Mouse (Mus musculus) hindlimb bud, embryonic 11.5 days (tissue): ENCODE measurements around the gene Shc2.
A peak's percentile ranks its signal among the peaks of the same experiment; 100 is the strongest.

ENCODE experiments used
- DNase-seq: peaks from one replicate; pipeline ENCODE4 v3.0.0-alpha.2; 2012; ENCODE audit warnings: low read depth, low spot score; ENCODE audit errors: extremely low spot score

The Shc2 gene

DNA sequence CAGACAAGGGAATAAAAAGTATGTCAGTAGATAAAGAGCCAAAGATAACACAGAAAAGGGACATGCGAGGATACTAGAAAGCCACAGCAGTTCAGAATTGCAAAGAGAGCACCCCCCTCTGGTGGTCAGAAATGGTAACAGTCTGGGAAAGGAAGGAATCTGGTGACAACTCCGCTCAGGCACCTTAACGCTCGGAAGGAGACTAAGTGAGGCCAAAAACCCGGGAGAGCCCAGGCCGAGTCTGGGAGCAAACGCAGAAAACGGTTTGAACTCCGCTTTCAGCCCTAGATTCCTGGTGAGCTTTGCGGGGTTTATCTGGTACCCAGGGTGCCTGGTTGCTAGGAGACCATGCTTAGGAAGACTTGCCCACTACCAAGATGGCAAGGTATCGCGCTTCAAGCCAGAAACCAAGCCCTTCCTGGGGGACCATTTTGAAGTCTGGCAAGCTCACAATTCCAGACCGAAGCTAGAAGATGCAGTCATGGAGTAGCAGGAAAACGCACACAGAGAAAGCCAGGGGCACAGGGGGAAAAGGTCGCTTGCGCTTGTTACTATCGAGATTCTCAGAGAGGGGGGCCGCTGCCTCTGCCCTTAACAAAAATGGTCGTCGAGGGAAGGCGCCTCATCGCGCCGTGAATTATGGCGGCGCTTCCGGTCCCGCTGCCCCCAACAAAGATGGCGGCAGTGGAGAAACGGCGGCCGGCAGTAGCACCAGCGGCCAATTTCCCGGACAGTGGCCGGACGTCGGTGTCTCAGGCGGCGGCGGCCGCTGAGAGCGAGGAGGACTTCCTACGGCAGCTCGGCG lies 31.3 kb upstream of the Shc2 start, which contains the start of gene Tpgs1:
Tpgs1 (plus strand) TSS at position 599 of the 805 bp plus-strand sequence.
- peak; percentile 86 for DNase-seq

DNA sequence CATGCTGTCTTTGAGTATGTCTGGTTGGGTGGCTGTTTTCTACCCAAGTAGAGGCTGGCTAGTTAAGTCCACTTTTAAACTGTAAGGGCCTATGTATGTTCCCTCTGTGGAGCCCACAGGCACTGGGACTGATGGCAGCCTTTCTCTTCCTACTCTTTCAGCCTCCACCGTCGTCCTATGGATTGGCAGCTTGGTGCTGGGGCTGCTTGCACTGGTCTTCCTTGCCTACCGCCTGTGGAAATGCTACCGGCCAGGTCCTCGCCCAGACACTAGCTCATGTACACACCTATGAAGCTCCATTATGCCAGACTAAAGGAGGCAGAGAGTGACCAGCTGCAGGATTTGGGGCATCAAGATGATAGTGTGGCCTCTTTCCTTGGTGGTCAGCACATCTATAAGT lies 30.4 kb upstream of the Shc2 start:
- DNase-seq, result no peak

DNA sequence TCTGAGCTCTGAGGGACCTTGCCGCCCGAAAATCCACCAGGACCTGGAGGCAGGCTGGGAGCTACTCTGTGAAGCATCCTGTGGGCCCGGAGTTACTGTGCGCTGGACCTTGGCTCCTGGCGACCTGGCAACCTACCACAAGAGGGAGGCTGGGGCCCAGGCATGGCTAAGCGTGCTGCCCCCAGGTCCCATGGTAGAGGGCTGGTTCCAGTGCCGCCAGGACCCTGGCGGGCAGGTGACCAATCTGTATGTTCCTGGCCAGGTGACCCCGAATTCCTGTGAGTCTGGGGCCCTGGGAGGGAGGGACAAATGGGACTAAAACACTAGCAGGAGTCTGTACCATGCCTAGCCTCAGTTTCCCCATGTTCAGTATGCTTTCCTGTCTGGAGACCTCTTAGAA lies 28.8 kb upstream of the Shc2 start:
- DNase-seq, result no peak

DNA sequence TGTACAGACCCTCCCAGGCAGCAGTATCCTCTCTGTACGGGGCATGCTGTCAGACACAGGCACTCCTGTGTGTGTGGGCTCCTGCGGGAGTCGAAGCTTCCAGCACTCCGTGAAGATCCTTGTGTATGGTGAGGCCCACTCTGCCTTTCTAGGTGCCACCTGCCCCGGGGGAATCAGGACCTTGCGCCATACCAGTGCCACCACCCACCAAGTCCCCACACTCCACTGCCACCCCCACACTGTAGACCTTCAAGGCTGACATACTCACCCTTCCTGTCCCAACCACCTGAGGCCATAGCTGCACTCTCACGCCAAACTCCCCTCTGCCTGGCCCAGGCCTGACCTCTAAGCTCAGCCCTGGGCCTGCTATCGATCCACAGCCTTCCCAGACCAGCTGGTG lies 27.3 kb upstream of the Shc2 start:
- no peak for DNase-seq

DNA sequence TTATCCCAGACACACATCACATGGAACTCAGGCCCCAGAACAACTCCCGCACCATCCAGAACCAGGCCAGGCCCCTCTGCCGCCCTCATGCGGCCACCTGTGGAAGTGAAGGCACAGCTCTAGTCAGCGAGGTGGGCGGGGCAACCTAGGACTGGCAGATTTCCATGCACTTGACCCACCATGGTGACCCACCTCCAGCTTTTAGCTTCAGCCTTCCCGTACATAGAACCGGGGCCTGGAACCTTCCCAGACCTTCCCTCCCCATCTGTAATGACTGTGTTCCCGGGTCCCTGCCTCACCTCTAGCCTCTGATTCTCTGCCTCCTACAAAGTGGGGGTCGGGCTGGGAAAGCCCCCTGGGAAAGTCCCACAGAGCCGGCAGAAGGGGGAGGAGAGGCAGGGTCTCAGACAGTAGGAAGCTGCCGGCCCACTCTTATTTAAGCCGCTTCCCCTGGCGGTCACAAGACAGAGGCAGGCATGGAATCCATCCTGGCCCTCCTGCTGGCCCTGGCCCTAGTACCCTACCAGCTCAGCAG lies 26.5 kb upstream of the Shc2 start, which contains the start of gene Madcam1:
Madcam1 (plus strand) TSS at position 429 of the 535 bp plus-strand sequence.
- DNase-seq, result peak; percentile 26

DNA sequence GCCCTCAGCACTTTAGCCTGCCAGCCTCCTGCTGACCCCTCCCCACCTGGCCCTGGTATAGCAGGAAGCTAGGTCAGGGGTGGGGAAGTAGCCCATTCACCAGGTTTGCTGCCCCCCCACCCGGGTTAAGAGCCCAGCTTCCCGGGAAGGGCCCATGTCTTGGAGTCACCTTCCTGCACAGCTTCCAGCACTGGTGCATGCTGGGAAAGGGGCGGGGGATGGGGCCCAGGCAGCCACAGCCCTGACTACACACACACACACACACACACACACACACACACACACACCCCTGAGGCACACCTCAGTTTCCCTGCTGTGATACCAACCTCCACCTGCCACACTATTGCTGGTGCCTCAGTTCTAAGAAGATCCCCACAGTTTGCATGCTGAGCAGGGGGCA lies 24.1 kb upstream of the Shc2 start:
- DNase-seq, result no peak

DNA sequence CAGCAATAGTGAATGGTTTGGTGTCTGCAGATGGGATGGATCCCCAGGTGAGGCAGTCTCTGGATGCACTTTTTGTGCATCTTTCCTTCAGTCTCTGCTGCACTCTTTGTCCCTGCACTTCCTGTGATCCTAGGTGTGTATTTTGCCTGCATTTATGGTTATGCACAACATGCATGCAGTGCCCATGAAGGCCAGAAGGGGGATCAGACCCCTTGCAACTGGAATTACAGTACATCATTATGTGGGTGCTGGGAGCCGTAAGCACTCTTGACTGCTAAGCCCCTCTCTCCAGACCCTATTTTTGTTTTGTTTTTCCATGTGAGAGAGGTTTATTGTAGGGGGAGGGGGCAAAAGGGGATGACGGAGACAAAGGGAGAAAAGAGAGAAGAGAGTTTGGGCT lies 22.6 kb upstream of the Shc2 start:
- no peak for DNase-seq

DNA sequence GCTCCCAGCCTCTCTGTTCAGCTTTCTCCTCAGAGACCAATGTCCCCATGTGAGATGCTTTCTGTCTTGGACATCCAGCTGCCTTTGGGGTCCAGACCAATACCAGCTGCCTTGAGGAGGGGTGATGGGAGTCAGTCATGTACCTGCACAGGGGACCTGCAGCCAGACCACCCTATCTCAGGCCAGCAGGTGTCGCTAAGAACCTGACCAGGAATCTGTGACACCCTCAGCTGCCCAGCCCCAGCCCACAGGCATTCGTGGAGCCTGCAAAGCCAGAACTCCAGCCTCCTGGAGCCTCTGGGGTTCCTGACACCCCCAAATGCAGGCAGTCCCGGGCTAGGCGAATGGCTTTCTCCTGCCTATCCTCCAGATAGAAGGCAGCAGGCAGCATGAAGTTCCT lies 21.1 kb upstream of the Shc2 start:
- DNase-seq, result no peak

DNA sequence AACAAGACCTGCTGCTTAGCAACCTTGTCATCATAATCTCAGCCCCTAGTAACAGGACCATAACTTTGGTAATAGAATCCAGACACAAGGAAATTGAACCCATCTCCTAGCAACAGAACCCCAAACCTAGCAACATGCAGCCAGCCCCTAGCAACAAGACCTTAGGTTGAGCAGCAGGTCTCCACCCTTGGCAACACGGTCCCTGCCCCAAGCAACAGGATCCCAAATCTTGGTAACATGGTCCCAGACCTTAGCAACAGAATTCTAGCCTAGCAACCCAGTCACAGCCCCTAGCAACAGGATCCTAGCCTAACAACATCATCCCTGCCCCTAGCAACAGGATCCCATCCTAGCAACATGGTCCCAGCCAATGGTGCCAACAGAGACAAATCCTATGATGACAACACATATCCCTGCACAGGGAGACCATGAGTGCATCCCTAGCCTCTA lies 17.3 kb upstream of the Shc2 start:
- DNase-seq, result peak; percentile 58

DNA sequence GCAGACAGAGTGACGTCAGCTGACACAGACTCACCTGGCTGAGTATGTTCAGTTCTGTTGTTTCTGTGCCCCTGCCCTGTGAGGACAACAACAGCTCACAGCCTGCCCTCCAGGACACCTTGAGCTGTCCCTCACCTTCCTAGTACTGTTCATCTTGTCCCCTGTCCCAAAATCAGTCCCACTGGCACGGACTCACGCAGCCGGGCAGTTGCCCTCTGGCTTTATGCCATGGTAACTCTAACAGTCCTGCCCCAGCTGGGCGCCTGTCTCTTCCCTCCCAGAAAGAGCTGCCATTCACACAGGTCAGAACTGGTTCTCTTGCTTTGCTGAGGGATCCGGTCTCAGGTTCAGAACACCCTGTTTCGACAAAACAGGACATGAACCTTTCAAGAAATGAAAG lies 15.1 kb upstream of the Shc2 start:
- no peak for DNase-seq

DNA sequence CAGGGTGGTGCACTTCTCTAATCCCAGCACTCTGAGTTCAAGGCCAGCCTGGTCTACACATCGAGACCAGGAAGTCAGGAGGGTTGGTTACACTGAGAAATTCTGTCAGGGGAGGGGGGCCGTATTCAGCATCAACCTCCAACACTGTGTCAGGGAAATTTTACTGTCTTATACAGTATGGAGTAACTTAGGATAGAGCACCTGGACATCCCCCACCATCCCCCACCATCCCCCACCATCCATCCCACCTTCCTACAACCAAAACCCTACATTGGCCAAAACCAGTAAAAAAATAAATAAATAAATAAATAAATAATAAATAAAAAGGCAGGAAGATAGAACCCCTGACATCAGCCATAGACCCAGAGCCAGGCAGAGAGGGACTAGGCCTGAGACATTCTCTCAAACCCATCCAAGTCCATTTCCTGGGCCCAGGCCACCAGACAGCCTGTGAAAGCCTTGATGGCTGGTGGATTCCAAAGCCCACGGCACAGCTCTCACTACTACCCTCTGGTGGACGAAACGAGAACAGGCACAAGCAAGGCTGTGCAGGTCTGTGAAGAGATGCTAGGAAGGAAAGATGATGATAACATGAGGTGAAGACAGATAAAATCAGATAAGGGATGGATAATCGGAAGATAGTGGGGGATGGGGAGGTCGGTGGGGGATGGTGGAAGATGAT lies 11.5 kb upstream of the Shc2 start:
- peak; percentile 64 for DNase-seq

DNA sequence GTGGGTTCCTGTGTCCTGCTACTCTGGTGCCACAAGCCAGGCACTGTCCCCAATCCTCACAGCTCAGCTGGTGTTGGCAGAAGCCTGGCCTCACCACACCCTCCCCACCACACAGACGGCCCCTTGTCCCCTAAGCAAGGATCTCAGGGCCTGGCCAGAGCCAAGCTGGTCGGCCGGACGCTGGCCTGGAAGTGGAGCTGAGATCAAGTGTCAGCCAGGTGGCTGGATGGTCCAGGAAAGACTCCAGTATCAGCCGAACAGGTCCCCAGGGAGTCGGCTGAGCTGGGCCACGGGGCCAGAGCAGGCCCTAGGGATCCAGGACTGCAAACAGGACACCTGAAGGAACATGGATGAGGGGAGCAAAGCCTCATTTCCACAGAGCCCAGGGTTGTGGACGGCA lies 8.0 kb upstream of the Shc2 start, which contains the start of gene Odf3l2:
Odf3l2 (minus strand) TSS at position 28 of the 400 bp plus-strand sequence.
- DNase-seq, result no peak

DNA sequence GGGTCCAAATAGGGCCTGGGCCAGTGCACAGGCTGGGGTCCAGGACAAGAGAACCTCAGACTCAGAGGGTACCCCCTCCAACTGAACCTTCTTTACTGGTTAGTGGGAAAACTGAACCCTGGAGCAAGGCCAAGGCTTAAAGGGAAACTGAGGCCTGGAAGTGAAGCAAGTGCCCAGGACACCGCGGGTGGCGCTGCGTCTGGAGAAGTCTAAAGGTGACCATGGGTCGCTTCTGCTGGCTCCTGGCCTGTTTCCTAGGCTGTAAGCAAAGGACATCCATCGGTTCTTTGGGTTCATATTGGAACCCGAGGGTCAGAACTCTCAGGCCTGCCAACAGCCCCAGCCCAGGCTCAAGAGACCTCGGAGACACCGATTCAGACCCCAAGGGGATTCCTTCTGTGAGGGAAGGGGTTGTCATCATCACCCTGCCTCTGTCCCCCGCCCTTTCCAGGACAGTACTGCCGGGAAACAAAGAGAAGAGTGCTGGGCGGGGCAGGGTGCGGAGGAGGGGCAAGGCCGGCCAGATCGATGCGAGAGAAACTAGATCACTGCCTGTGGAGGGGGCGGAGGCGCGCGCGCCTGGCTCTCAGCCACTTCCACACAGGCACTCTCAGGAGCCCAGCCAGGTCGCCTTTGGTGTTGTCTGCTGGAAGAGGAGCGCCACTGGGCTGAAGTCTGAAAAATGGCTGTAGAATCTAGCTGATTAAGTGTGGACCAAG lies 927 bp upstream of the Shc2 start:
- no peak for DNase-seq

DNA sequence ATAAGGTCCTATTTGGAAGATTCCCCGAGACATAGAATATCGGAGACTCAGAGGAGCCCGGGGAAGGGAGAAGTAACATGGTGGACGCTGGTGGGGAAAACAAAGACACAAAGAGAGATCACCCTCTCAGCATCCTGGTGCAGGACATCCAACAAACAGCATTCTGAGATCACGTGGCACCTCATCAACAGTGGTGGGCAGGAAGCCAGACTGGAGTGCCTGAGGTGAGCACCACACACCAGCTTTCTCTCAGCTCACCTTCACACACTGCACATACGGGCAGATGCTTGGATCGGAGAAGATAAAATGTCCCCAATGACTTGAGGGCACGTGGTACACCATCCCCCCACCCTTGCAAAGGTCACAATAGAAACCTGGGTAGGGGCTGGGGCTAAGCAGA lies 1.4 kb downstream of the Shc2 start:
- DNase-seq, result no peak

DNA sequence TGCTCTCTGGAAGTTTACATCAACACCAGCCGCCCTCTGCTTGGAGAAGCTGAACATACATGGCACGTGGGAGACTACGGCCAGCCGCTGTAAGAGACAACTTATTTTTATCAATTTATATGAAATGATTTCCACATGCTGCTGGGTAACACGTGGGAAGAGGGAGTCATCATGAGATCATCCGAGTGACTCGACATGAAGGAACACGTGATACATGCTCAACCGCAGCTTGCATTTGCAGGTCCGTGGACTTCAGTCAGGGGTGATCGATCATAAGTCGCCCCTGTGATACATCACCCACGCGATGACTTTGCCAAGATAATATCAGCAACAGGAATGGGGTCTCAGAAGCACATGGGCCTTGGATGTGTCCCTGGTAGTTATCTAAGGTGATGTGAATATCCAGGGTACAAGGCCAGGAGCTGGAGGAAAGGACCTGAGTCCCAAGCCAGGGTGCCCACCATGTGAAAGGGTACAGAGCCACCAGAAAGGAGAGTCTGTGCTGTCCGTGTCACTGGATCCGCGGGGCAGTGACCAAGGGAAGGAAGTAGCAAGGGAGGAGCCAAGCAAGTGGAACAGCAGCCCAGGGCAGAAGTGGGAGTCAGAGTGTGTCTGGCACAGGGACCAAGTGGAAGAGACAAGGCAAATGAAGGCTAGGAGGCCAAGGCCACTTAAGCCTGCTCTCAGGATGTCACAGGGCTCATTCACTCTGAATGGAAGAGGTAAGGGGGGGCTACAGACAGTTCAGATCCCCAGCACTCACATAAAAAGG lies 4.5 kb downstream of the Shc2 start:
- DNase-seq, result no peak

DNA sequence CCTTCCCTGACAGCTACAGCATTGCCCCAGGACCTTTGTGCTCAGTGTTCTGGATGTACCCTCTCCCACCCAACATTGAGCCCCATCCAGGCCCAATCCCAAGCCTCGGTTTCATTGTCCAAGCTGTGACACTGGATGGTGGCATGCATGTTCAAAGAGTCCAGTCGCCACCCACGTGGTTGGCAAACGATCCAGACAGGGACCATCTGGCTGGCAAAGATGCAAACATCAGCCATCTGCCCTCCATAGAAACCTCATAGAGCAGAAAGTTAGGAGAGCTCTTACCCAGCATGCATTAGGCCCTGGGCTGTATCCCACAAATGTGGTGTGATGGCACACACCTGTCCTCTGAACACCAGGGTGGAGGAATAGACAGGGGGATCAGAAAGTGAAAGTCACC lies 6.3 kb downstream of the Shc2 start:
- DNase-seq, result no peak

DNA sequence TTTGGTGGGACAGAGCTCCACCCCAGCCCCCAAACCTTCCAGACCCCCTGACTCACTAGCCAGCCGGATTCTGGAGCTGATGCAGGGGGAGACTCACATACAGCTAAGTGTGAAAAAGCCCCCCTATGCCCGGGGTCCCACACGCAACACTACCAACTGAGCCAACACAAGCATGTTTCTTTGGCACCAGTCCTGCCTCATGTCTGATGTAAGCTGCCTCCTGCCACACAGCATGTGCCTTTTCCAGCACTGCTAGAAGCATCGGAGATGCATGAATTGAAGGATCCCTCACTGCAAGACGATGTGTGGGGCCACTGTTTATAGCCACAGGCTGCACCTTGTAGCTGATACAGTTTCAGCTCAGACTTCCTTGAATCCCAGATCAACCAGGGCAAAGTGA lies 9.3 kb downstream of the Shc2 start:
- no peak for DNase-seq

DNA sequence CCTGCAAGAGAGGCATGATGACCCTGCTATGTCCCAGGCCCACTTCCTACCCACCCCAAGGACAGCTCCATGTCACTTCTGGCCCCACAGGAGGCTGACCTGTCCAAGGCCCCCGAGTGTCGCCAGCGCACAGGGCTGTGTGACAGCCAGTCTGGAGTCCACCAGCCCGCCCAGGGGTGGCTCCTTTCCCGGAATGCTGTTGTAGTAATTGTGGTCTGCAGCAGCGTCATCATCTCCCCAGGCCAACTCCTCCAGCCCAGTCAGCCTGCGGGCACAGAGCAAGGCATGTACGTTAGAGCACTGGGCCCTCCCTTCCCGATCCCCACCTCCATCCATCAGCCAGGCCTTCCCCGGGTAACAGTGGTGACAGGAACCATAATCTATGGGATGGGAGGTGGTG lies 11.6 kb downstream of the Shc2 start:
- no peak for DNase-seq

DNA sequence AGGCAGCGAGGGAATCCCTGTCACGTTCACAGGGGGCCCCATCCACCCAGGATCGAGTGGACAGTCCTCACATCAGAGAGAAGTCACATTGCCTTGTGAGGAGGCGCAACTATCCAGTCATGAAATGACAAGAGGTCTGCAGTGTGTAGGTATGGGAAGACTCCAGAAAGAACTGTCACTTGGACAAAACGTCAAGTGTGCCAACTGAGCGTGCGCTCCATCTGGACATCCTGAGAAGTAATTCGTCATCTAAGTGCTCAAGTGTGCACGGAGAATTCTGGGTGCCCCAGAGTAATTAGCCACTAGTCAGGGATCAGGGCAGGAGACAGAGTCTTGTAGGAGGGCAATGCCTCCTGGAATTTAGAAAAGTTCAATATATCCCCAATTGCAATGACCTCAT lies 12.3 kb downstream of the Shc2 start:
- no peak for DNase-seq

DNA sequence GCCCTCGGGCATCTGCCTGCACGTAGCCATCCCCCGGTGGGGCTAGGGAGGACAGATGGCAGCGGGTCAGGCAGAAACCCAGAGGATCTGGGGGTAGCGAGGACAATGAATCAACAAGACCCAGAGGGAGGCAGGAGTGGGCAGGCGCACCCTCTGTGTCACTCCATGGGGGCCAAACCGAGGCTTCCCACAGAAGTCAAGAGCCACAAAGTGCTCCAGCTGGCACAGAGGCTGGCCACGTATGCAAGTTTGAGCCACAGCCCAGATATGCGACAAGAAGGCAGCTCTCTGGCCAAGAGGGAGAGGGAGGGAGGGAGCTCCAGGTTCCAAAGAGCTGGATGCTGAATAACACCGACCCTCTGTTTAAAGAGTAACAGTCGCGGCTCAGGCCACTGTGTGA lies 13.8 kb downstream of the Shc2 start:
- DNase-seq, result no peak

DNA sequence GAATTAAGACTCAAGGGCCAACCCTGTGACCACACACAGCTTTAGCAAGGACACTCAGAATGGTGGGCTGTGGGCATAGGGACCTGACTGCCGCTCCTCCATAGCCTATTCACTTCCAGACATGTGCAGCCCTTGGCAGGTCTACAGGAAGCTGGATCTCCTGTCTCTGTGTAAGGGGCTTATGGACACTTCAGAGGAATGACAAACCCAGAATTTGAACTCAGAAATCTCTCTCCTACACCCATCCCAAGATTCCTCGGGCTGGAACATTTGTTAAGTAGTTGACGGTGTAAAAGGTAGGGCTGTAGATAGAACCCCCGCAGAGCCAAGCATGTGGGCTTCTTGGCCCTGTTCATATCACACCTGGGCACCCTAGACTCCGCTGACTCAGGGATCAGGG lies 21.3 kb downstream of the Shc2 start:
- DNase-seq, result no peak
